Mouse (Mus musculus): Measurements from ENCODE around the gene Tnrc6c.

The Tnrc6c gene

DNA sequence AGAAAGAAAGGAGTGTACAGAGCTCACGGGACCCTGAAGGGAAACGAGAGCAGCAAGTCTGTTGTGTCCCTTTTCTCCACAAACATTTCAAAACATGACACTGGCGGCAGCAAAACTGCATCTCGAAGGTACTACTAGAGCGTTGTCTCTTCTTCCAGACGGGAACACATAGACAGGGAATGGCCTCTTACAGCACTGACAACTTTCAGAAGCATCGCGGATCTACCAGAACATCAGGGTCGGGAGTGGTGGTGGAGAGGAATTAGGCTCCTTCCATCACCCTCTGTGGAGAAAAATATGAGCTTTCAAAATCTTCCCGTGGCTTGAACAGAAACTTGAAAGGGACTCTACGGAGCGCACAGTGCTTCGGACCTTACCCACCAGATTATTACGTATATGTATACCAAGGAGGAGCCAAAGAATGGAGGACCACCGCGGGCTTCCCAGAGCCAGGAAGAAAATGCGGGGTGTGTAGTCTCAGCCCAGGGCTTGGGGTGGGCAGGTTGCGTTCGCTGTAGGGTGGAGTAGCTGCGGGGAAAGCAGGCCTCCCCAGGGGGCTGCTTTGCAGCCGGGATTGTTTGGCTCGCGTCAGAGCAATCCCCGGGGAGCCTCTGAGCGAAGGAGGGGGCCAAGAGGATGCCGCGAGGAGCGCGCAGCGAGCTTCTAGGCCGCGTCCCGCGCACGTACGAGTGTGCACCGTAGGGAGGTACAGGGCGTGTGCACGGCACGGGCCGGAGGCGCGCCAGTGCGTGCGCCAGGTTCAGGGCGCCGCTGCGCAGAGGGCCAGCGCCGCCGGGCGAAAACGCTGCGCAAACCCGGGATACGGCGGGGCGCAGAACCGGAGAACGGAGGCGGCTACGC is at the start of gene Tnrc6c:
TSS of gene Tnrc6c (plus strand) at position 799 of the 861 bp plus-strand sequence.
- peak; percentile 75 to 87 for DNase-seq

DNA sequence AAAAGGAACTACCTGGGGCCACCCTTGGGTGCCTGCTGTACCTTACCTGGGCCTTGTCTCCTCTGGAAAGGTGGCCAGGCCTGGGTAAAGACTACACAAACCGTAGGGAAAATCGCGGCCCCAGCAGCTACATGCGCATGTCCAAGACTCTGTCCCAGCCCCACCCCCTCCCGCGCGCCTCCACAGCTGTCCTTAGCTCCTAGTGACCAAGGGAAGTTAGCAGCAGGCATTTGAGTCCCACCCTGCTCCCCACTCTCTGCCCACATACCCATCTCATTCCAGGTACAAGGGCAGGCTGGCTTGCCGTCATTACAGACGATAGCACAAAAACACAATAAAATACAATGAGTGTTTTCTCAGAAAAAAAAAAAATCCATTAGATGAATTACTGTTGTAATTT is 48.0 kb upstream of the Tnrc6c start:
- DNase-seq, result no peak

DNA sequence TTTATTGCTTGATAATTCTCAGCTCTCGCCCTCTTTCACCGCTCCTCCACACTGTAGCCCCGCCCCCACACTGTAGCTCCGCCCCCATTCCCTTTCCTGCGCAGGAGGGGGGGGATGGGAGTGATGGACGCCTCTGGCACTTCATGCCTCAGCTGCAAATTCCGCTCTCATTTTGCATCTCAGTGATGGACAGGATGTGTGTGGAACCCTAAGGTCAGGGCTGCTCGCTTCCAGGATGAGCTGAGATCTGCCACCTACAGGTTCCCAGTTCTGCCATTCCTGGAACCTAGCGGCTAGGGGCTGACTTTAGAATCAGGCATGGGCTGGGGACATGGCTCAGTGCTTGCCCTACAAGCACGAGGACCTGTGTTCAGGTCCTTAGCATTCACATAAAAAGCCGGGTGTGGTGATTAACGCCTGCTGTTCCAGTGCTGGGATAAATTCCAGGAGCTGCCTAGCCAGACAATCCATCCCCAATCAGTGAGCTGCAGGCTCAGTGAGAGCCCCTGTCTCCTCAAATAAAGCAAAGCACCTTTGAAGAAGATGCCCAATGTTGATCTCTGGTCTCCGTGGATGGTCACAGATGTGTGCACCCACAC is 47.4 kb upstream of the Tnrc6c start:
- peak; percentile 75 to 77 for DNase-seq

DNA sequence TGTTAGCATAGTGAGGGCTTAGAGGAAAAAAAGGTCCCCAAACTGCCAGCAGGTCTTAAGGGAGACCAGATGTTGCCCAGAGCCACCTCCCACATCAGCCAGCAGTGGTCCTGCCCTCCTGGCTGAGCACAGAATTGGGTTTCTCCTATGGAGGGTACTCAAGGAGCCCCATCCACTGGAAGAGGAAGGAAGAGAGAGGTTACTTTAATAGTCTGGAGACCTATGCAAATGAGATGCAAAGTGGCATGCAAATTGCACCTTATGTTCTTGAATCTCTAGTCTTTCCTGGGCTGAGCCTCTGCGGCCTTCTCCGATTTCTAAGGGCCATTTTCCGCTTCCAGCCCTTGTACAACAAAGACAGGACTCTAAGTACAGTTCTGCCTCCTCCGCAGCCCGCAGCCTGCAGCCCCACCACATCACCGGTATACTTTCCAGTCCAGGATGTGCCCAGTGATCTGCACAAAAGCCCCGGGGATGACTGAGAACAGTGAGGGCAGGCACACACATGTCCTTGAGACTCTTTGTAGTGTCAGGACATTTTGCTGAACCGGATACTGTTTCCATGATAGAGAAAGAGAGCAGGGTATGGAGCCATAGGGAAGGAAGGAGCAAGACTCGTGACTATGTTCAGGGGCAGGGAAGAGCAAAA is 45.8 kb upstream of the Tnrc6c start:
- DNase-seq, result no peak

DNA sequence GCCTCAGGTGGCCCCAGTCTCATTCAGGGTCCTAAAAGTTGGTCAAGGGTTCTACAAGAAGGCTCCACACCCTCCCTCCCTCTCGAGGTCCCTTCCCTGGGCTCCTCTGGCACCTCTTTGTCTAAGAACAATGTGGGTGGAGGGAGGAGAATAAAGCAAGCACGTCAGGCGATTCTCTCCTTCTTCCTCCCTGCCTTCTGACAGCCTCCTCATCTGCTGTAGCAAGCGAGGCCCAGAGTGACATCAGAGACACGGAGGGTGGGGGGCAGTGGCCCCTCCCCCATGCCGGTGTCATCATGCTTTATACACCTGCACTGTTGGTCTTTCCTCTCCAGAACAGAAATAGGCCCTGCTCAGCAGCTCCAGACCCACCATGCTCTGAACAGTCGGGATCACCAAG is 45.1 kb upstream of the Tnrc6c start:
- DNase-seq, result no peak

DNA sequence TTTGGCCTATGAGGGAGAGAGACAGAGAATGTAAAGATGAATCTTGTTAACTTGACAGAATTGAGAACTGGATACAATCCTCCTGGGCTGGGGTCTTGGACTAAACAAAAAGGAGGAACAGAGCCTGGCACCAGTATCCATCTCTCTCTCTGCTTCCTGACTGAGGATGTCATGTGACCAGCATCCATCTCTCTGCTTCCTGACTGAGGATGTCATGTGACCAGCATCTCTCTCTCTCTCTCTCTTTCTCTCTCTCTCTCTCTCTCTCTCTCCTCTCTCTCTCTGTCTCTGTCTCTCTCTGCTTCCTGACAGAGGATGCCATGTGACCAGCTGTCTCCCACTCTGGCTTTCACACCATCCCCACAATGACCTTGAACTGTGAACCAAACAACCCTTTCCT is 43.5 kb upstream of the Tnrc6c start:
- DNase-seq, result no peak

DNA sequence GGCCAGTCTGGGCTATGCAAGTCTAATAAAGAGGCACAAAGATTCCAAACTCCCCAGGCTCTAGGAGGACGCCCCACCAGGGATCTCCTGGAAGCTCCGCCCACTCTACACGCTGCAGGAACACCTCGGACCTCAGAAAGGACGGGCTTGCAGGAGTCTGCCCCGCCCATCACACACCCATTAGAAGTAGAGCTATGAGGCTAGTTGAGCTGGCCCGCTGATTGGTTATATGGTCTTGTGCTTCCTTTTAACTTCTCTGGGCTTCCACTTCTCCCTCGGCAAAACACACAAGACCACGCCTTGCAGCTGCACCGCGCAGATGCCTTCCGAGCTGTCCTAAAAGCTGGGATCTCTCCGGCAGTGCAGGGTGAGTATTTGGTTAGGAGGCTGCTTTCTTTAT is 43.0 kb upstream of the Tnrc6c start:
- peak; percentile 62 to 76 for DNase-seq

DNA sequence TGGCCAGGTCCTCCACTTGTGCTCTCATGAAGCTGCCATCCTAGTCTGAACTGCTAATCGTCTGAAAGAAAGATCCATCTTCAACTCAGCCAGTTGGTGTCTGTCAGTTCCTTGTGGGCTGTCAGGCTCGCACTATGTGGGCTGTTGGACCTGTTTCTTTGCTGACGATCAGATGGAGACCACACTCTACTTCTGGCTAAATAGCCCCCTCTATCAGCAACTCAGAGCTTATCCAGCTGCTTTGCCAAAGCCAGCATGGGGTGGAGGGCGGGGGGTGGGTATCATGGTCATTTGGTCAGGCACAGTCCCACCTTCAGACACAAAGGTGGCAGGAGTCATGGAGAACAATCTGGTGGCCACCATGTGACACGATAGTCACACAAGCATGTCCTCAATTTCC is 42.2 kb upstream of the Tnrc6c start:
- DNase-seq, result no peak

DNA sequence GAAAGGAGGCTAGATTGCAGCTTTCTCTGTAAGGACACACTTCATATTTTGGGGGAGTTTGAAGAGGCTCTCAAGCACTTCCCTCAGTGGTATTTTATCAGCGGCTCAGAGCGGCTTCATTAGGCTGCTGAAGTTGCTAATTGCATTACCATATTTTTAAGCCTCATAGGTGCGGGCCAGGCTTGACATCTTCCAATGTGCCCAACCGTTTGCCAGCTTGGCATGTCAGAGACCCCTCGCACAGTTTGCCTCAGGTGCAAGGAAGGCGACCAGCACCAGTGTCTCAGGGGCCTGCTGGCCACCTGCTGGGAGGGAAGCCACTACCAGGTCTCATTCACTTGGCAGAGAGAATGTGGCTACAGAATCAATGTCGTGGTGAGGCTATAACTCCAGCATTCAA is 41.2 kb upstream of the Tnrc6c start:
- no peak for DNase-seq

DNA sequence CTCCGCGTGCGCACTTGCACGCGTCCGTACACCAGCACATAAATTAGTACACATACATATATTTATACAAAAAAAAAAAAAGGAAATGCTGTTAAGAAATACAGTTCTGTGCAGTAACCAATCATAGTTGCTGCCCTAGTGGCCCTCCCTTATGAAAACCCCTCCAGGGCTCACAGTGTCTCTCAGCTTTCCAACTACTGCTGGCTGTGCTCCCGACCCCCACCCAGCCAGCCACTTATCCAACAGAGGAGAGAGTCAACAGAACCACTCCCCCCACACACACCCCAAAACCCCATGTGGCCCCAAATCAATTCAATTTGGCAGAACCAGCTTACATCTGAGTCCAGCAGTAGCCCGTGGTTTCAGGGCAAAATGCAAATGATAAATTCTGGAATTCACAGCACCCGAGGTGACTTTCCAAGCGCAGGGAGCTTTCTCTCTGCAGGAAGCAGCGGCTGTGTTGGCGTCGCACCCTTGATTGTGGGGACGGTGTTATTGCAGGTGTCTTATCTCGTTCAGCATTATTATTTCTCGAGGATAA is 36.7 kb upstream of the Tnrc6c start:
- DNase-seq, result no peak

DNA sequence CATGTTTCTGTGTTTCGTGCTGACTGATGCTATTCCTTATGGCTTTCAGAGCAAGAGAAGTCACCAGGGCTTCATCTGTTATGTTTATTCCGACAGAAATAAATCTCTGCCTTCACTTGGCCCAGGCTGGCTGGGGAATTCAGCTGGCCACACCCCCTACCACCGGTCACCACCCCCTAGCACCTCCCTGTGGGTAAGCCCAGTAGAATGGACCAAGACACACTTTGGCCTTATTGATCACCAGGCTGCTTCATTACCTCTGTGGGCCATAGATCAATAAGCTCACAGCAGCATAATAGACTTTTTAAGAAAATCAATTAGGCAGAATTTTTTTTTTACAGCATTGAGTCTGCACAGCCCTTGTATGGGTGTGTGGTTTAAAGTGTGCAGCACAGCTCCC is 35.9 kb upstream of the Tnrc6c start:
- peak; percentile 40 to 57 for DNase-seq

DNA sequence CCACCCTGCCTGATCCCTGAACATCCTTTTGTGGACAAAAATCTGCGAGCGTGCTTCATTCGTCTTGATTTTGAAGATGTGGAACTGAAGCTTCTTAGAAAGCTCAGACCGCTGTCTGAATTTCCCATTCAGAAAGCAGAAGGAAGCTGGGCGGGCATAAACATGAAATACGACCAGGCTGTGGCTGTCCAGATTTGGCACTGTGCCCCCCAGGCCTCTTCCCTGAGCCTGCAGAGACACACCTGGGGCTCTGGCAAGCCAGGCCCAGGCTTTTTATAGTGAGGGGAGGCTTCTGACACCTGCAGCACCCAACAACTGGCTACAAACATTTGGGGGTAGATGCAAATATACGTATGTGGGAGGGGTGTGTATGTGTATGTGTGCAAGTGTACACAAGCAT is 35.3 kb upstream of the Tnrc6c start:
- peak; percentile 58 to 64 for DNase-seq

DNA sequence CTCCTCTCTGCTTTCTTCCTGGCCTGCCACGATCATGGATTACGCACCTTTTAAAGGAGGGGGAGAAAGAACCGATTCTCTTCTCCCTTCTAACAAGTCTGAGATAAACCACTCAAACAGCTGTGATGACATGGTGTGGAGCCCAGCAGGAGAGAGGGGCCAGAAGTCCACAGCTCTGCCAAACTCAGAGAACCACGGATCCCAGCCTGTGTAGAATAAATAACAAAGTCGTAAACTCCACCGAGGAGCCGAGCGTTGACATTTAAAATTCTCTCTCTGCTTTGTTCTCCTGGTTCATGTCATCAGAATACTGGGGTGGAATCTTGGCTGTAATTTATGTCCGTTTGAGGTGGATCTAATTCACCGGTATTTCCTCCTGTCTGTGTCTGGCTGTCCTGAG is 34.5 kb upstream of the Tnrc6c start:
- DNase-seq, result no peak

DNA sequence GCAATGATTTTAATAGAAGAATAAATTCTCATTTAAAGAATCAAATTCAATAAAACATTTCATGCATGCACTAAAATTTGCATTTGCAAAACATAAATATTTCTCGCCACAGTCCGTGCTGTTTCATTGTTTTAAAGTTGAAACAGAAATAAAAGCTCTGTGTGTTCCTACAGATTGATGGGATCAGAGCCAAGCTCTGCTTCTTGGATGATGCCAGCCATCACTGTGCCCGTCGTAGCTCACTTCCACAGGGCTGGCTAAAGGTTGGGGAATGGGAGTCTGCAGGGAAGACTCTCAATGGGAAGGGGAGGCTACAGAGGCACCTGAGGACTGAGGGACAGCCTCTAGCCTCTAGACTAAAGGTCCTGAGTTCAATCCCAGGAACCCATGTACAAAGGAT is 28.9 kb upstream of the Tnrc6c start:
- no peak for DNase-seq

DNA sequence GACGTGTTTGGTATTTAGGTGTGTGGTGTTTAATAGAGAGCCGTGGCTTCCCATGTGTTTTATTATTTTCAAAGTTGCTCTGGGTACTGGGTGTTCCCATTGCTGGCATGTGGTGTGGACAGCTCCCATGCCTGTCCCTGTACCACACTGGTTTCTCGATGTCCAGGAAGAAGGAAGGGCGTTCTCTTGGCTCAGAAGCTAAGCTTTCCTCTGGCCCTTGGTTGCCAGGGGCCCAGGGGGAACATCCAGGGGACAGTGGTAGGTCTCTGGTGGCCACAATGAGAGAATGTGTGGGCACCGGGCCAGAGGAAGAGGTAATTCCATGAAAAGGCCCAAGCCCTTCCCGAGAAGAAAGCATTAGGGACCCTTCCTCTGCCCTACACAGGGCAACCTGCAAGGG is 27.5 kb upstream of the Tnrc6c start:
- DNase-seq, result peak; percentile 17 to 29

DNA sequence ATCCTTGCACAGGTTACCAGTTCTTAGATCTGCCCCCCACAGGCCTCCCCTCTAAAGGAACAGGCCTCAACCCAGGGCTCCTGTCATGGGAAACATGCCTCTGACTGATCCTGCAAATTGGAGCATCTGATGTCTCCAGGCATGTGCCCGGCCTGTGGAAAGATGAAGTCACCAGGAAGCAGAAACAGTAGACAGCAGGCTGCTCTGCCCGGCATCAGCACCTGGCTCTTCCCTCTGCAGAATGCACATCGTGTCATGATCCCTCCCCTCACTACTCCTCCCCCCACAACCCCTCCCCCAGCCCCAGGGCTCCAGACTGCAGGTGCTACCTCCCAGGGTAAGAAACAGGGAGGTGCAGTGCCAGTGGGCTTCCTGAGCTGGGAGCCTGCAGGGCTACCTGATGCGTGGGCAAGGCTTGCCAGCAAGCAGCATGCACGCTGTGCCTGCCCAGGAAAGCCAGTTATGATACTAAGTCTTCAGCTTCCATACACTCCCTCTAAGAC is 27.0 kb upstream of the Tnrc6c start:
- DNase-seq, result no peak

DNA sequence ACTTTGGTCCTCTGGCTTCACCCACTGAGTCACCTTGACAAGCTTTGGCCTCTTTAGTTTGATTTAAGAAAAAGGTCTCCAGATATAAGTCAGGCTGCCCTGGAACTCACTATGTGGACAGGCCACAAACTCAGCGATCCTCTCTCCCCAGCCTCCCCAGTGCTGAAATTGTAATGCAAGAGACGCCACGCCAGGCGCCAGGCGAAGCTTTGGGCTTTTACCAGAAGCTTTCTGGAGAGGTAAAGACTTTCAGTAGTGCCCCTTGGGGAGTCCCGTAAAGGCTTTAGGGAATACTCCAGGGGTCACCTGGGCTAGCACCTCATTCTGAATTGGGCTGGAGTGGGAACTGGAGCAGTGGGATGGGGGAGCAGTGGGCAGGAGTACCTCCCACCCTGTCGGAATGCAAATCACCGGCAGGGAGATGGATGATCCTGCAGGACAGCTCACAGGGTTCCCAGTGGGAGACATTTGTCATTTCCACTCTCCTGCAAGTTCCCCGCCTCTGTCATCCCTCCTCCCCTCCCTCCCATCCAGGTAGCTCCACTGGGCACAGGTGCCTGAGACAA is 26.3 kb upstream of the Tnrc6c start:
- DNase-seq, result no peak

DNA sequence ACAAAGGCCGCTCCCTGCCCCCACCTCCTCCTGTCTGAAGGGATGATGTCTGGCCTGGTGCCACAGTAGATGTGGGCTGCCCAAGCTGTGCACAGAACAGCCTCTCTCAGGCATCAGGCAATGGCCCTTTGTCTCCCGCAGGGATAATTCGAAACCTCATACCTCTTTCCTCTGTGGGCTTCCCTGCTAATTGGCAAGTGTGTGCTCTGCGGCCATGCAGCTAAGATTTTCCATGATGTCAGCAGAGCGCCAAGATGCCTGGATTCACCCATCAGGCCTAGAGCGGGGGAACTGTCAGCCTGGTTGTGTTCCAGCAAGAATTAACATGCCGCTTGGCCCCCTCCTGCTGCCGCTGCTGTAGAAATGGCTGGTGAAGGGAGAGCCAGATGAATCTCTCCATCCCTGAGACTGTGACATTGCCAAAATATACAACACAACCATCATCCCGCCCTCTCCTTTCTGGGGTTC is 25.7 kb upstream of the Tnrc6c start:
- DNase-seq, result peak in 1 of 2 experiments; percentile 33

DNA sequence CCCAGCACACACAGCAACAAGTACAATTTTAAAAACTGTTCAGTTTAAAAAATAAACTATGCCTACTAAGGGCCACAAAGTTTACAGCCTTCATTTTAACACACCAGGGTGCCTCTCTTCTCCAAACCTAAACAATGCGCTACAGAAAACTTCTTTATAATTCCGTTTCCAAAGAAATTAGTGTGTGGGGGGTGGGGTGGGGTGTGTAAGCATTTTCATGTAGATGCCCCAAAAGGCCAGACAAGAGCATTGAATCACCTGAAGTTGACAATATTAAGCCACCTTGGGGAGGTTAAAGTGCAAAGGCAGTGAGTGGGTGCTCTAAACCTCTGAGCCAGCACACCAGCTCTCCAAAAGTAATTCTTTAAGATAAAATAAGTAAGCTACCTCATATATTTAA is 24.2 kb upstream of the Tnrc6c start:
- no peak for DNase-seq

DNA sequence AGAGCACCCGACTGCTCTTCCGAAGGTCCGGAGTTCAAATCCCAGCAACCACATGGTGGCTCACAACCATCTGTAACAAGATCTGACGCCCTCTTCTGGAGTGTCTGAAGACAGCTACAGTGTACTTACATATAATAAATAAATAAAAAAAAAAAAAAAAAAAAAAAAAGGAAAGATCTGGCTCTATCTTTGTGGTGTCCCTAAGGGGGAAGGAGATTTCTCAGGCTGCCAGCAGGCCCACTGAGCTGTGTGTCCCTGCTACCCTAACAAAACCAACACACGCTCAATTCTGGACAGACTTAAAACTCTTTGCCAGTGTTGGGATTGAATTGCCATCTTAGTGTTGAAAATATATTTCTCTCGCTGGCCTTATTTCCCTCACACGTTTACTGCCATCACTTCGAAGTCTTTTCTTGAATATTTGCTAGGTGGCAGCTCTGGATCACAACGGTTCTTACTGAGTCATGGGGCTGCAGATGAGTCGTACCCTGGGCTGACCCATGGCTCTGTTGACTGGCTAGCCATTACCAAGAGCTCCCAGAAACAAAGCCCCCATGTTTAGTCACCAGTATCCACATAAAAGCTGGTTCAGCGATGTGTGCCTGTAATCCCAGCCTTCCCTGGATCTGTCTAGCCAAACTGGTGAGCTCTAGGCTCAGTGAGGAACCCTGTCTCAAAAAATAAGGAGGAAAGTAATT is 23.1 kb upstream of the Tnrc6c start:
- DNase-seq, result no peak

DNA sequence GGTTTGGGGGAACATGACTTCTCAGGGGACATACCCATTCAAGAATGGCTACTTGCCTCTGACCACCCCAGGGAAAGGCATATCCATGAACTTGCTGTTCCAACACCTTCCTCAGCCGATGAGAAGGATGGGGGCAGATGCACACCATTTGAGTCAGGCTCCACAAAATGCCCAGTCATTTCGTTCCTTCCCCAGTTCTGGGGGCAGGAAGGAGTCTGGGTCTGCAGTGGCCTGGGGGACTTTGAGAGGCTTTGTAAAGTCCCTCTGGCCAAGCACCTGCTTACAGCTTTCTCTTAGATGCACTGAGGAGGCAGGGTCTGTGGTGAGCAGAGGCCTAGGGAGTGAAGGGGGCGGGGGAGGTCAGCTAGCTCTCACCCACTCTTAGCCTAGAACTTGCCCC is 20.8 kb upstream of the Tnrc6c start:
- no peak for DNase-seq

DNA sequence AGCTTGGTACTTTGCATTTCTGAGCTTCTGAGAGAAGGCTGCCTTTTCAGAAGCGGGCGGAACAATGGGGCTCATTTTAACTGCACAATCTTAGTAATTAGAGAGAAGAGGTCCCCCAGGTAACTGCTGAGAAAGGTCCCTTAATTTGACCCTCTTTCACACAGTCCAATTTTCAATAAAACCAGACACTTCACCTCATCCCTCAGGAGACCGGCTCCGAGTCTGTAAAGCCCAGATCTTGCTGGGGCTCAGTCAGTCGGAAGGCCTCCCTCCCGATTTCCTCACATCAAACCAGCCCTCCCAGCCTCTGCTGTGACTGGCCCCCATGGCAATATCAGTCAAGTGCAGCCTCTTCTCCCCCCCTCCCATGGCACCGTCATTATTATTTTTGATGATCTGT is 15.7 kb upstream of the Tnrc6c start:
- DNase-seq, result no peak
